Mouse (Mus musculus): ENCODE results near the gene Gtf2a1l. TPM values are rescaled to one million over a fixed set of nuclear protein-coding genes. Genes with fewer than 3 reads are reported as not detected.
A peak's percentile ranks its signal among the peaks of the same experiment; 100 is the strongest.

Gene Gtf2a1l
- 0.36 and 0.39 TPM in 2 replicates for polyA plus RNA-seq (2014; fragmentation: Nextera tagmentation; extraction: Ambion mirVana)

DNA sequence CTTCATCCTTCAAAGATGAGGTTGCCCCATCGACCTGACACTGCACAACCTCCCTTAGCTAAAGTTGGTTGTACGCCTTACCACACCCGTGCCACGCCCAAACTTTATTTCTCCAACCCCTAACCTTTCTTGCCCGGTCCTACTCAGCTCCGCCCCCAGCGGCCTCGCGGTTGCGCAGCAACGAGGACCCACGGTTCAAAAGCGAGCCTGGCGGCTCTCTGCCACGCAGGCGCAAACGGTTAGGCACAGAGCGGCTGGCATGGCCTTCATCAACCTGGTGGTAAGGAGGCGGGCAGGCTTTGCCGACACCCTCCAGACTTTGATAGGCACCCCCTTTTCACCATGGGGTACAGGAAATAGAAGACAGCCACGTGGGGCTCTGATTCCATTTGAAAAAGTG, at the start of gene Gtf2a1l:
Gene Gtf2a1l (plus strand): TSS at position 209 of the 400 bp plus-strand sequence.
- Histone ChIP-seq H3K4me2 (replicated peaks; ENCODE audit: low read depth, low read length) (0 out of 2 replicates have a peak within 1 kb of the TSS, but pooled peaks have one; percentile 19), H3K4me1 (replicated peaks; ENCODE audit: control insufficient read depth, insufficient read depth, low read length) (no peaks in the 10 kb centered on the region), H3K27me3 (ENCODE audit: control insufficient read depth, insufficient read depth, low read length) (no peaks in the 10 kb centered on the region), H3K4me3 (ENCODE audit: low read depth, low read length) (no peak within 1 kb of the TSS), H3K36me3 (ENCODE audit: control insufficient read depth, insufficient read depth, low read length) (no peaks in the 10 kb centered on the region), H3K27ac (ENCODE audit: low read depth, low read length) (no peak within 1 kb of the TSS), H3K9ac (ENCODE audit: low read depth, low read length) (no peak within 1 kb of the TSS), H3K9me3 (ENCODE audit: control insufficient read depth, low read length) (no peaks in the 10 kb centered on the region)
- DNase-seq (ENCODE audit: low spot score) = peak; percentile 58
- peak; percentile 48; the same call in 1 of the 2 replicates for ATAC-seq (ENCODE audit: low FRiP score)
- 30% methylated on average over 21 of the region's 21 CpGs for WGBS

DNA sequence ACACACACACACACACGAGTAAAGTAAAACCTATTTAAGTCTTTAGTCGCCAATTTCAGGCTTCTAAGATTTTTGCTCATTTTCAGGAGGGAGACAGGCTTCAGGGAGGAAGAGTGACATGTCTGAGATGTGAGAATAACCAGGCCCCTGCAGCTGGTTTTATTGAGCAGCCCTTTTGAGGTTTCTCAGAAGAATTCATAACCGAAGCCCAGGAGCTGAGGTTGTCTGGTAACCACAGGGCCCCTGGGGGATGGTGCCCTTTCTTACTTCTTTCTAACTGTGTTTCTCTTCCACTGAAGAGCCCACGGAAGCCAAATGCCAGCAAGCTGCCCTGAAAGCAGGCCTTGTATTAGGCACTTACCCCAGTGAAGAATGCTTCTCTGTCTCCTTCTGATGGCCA, 47.5 kb upstream of the Gtf2a1l start:
- H3K4me1 ChIP-seq (replicated peaks; ENCODE audit: control insufficient read depth, insufficient read depth, low read length) = no peaks in the 10 kb centered on the region
- no peak overlapping the region for H3K9ac ChIP-seq (ENCODE audit: low read depth, low read length)
- DNase-seq (ENCODE audit: low spot score) = no peak
- H3K36me3 ChIP-seq (ENCODE audit: control insufficient read depth, insufficient read depth, low read length) = no peaks in the 10 kb centered on the region
- H3K27ac ChIP-seq (ENCODE audit: low read depth, low read length) = no peak overlapping the region
- no peak overlapping the region for H3K4me3 ChIP-seq (ENCODE audit: low read depth, low read length)
- no peaks in the 10 kb centered on the region for H3K27me3 ChIP-seq (ENCODE audit: control insufficient read depth, insufficient read depth, low read length)
- no peak for ATAC-seq (ENCODE audit: low FRiP score)
- WGBS = 85% methylated on average over 4 of the region's 4 CpGs
- H3K9me3 ChIP-seq (ENCODE audit: control insufficient read depth, low read length) = no peaks in the 10 kb centered on the region
- no peak overlapping the region for H3K4me2 ChIP-seq (replicated peaks; ENCODE audit: low read depth, low read length)

- H3K27me3 ChIP-seq (ENCODE audit: control insufficient read depth, insufficient read depth, low read length) = no peaks in the 10 kb centered on the region
- DNase-seq (ENCODE audit: low spot score) = no peak
- H3K27ac ChIP-seq (ENCODE audit: low read depth, low read length) = no peak overlapping the region
- no peaks in the 10 kb centered on the region for H3K9me3 ChIP-seq (ENCODE audit: control insufficient read depth, low read length)
- WGBS = 71% methylated on average over 3 of the region's 3 CpGs
- H3K4me3 ChIP-seq (ENCODE audit: low read depth, low read length) = no peak overlapping the region
- no peaks in the 10 kb centered on the region for H3K36me3 ChIP-seq (ENCODE audit: control insufficient read depth, insufficient read depth, low read length)
- no peak overlapping the region for H3K4me2 ChIP-seq (replicated peaks; ENCODE audit: low read depth, low read length)
- H3K9ac ChIP-seq (ENCODE audit: low read depth, low read length) = no peak overlapping the region
- no peaks in the 10 kb centered on the region for H3K4me1 ChIP-seq (replicated peaks; ENCODE audit: control insufficient read depth, insufficient read depth, low read length)
- no peak for ATAC-seq (ENCODE audit: low FRiP score)
Measured at GRCm38 (mm10) chr17:88621374-88621773, 47.1 kb upstream of the Gtf2a1l start.

DNA sequence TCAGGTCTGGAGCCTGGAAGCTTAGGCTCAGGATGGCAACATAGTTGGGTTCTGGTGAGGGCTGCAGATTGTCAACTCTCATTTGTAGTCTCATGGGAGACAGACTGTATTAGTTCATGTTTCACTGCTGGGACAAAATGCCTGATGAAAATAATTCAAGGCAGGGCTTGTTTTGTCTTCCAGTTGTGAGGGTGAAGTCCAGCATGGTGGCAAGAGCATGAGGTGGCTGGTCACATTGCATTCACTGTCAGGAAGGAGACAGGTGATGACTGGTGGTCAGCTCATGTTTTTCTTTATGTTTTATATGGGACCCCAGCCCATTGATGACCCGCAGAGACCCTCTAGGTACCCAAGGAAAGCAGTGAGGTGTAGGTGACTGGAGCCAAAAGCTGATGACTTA, 45.7 kb upstream of the Gtf2a1l start:
- Histone ChIP-seq H3K36me3 (ENCODE audit: control insufficient read depth, insufficient read depth, low read length) (no peaks in the 10 kb centered on the region), H3K27ac (ENCODE audit: low read depth, low read length) (no peak overlapping the region), H3K27me3 (ENCODE audit: control insufficient read depth, insufficient read depth, low read length) (no peaks in the 10 kb centered on the region), H3K4me2 (replicated peaks; ENCODE audit: low read depth, low read length) (no peak overlapping the region), H3K9ac (ENCODE audit: low read depth, low read length) (no peak overlapping the region), H3K9me3 (ENCODE audit: control insufficient read depth, low read length) (no peaks in the 10 kb centered on the region), H3K4me1 (replicated peaks; ENCODE audit: control insufficient read depth, insufficient read depth, low read length) (no peaks in the 10 kb centered on the region), H3K4me3 (ENCODE audit: low read depth, low read length) (no peak overlapping the region)
- no peak for ATAC-seq (ENCODE audit: low FRiP score)
- no peak for DNase-seq (ENCODE audit: low spot score)
- 96% methylated on average over 1 of the region's 1 CpGs for WGBS

DNA sequence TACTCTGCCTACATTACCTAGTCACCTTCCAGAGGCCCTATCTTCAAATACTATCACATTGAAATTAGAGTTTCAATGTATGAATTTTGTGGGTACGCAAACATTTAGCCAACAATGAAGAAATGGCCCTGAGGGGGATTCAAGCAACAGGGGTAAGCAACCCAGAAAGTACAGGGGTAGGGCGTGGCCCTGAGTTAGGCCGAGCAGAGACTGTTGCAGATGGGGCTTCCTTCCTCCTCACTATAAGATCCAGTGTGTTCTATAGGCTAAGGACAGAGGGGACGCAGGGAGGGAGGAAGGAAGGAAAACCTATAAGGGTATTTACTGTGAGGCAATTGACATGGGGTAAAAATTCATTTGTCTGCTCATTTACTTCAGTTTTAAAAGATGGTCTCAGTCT, 44.1 kb upstream of the Gtf2a1l start:
- H3K4me2 ChIP-seq (replicated peaks; ENCODE audit: low read depth, low read length) = no peak overlapping the region
- no peak overlapping the region for H3K9ac ChIP-seq (ENCODE audit: low read depth, low read length)
- H3K27ac ChIP-seq (ENCODE audit: low read depth, low read length) = no peak overlapping the region
- H3K9me3 ChIP-seq (ENCODE audit: control insufficient read depth, low read length) = no peaks in the 10 kb centered on the region
- H3K27me3 ChIP-seq (ENCODE audit: control insufficient read depth, insufficient read depth, low read length) = no peaks in the 10 kb centered on the region
- H3K4me3 ChIP-seq (ENCODE audit: low read depth, low read length) = no peak overlapping the region
- 94% methylated on average over 4 of the region's 4 CpGs for WGBS
- H3K36me3 ChIP-seq (ENCODE audit: control insufficient read depth, insufficient read depth, low read length) = no peaks in the 10 kb centered on the region
- ATAC-seq (ENCODE audit: low FRiP score) = no peak
- no peaks in the 10 kb centered on the region for H3K4me1 ChIP-seq (replicated peaks; ENCODE audit: control insufficient read depth, insufficient read depth, low read length)
- DNase-seq (ENCODE audit: low spot score) = no peak

DNA sequence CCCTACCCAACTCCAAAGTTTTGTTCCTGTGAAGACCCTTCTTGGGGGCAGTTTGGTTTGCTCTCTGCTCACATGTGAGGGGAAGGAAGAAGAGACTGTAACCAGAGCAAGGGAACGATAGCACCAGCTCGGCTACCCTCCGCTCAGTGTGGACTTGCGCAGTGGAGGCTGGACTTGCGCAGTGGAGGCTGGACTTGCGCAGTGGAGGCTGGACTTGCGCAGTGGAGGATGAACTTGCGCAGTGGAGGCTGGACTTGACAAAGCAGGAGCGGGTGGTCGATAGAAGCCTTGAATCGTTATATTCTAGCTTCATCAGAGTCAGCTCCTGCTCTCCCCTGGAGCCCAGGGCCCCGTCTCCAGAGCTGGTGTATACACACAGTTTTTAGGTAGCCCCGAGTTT, 43.1 kb upstream of the Gtf2a1l start:
- H3K36me3 ChIP-seq (ENCODE audit: control insufficient read depth, insufficient read depth, low read length) = no peaks in the 10 kb centered on the region
- no peaks in the 10 kb centered on the region for H3K4me1 ChIP-seq (replicated peaks; ENCODE audit: control insufficient read depth, insufficient read depth, low read length)
- no peak overlapping the region for H3K4me2 ChIP-seq (replicated peaks; ENCODE audit: low read depth, low read length)
- no peaks in the 10 kb centered on the region for H3K27me3 ChIP-seq (ENCODE audit: control insufficient read depth, insufficient read depth, low read length)
- 92% methylated on average over 13 of the region's 13 CpGs for WGBS
- ATAC-seq (ENCODE audit: low FRiP score) (no peak), DNase-seq (ENCODE audit: low spot score) (no peak)
- H3K9ac ChIP-seq (ENCODE audit: low read depth, low read length) = no peak overlapping the region
- no peaks in the 10 kb centered on the region for H3K9me3 ChIP-seq (ENCODE audit: control insufficient read depth, low read length)
- no peak overlapping the region for H3K27ac ChIP-seq (ENCODE audit: low read depth, low read length)
- H3K4me3 ChIP-seq (ENCODE audit: low read depth, low read length) = no peak overlapping the region

- no peaks in the 10 kb centered on the region for H3K36me3 ChIP-seq (ENCODE audit: control insufficient read depth, insufficient read depth, low read length)
- no peak overlapping the region for H3K9ac ChIP-seq (ENCODE audit: low read depth, low read length)
- DNase-seq (ENCODE audit: low spot score) (no peak), ATAC-seq (ENCODE audit: low FRiP score) (0 out of 2 replicates have a peak, but pooled peaks have one; percentile 15)
- H3K27ac ChIP-seq (ENCODE audit: low read depth, low read length) = no peak overlapping the region
- H3K9me3 ChIP-seq (ENCODE audit: control insufficient read depth, low read length) = no peaks in the 10 kb centered on the region
- WGBS = 72% methylated on average over 7 of the region's 7 CpGs
- no peaks in the 10 kb centered on the region for H3K4me1 ChIP-seq (replicated peaks; ENCODE audit: control insufficient read depth, insufficient read depth, low read length)
- H3K27me3 ChIP-seq (ENCODE audit: control insufficient read depth, insufficient read depth, low read length) = no peaks in the 10 kb centered on the region
- no peak overlapping the region for H3K4me3 ChIP-seq (ENCODE audit: low read depth, low read length)
- H3K4me2 ChIP-seq (replicated peaks; ENCODE audit: low read depth, low read length) = no peak overlapping the region
Measured at GRCm38 (mm10) chr17:88625931-88626330, 42.5 kb upstream of the Gtf2a1l start.

DNA sequence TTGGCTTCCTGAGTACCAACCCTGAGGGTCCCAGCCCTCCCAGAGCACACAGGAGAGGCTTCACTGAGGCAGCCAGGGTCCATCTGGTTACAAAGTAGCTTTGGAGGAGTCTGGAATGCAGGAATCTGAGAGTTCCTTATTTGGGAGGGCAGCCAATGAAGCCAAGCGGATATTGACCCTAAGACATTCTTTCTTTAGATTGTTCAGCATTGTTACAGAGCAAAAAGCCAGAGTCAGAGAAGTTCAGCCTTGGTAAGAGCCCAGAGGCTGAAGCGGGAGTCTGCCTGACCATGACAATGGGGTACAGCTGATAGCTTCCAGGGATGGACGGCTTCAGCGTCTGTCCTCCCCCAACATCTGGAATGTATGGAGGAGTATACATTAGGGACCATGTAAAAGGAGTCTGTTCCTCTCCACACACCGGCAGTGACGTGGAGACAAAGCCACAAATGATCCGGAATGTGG, 42.1 kb upstream of the Gtf2a1l start:
- no peaks in the 10 kb centered on the region for H3K36me3 ChIP-seq (ENCODE audit: control insufficient read depth, insufficient read depth, low read length)
- DNase-seq (ENCODE audit: low spot score) = peak; percentile 26

GRCm38 (mm10) chr17:88627150-88627549, 41.3 kb upstream of the Gtf2a1l start:
- Histone ChIP-seq H3K4me2 (replicated peaks; ENCODE audit: low read depth, low read length) (no peak overlapping the region), H3K9ac (ENCODE audit: low read depth, low read length) (no peak overlapping the region), H3K4me3 (ENCODE audit: low read depth, low read length) (no peak overlapping the region), H3K27ac (ENCODE audit: low read depth, low read length) (no peak overlapping the region), H3K9me3 (ENCODE audit: control insufficient read depth, low read length) (no peaks in the 10 kb centered on the region), H3K36me3 (ENCODE audit: control insufficient read depth, insufficient read depth, low read length) (no peaks in the 10 kb centered on the region), H3K4me1 (replicated peaks; ENCODE audit: control insufficient read depth, insufficient read depth, low read length) (no peaks in the 10 kb centered on the region), H3K27me3 (ENCODE audit: control insufficient read depth, insufficient read depth, low read length) (no peaks in the 10 kb centered on the region)
- WGBS = 79% methylated on average over 7 of the region's 7 CpGs
- no peak for DNase-seq (ENCODE audit: low spot score)
- no peak for ATAC-seq (ENCODE audit: low FRiP score)

More for the DNA sequence above, 42.1 kb upstream of the Gtf2a1l start:
- H3K9me3 ChIP-seq (ENCODE audit: control insufficient read depth, low read length) = no peaks in the 10 kb centered on the region
- no peak overlapping the region; the same call in 1 of the 2 replicates for H3K27ac ChIP-seq (ENCODE audit: low read depth, low read length)
- H3K4me1 ChIP-seq (replicated peaks; ENCODE audit: control insufficient read depth, insufficient read depth, low read length) = no peaks in the 10 kb centered on the region
- 0 out of 2 replicates have a peak, but pooled peaks have one; percentile 14 for ATAC-seq (ENCODE audit: low FRiP score)
- no peak overlapping the region for H3K9ac ChIP-seq (ENCODE audit: low read depth, low read length)
- no peaks in the 10 kb centered on the region for H3K27me3 ChIP-seq (ENCODE audit: control insufficient read depth, insufficient read depth, low read length)
- H3K4me3 ChIP-seq (ENCODE audit: low read depth, low read length) = no peak overlapping the region
- H3K4me2 ChIP-seq (replicated peaks; ENCODE audit: low read depth, low read length) = no peak overlapping the region
- WGBS = 30% methylated on average over 7 of the region's 7 CpGs
